Mouse (Mus musculus): ENCODE measurements at regions not wholly inside any gene's neighbourhood (a gene's known extent, or its start where the extent isn't known, plus 50 kb on each side); places are given as distances from the start of the nearest gene placed in this dataset.

DNA sequence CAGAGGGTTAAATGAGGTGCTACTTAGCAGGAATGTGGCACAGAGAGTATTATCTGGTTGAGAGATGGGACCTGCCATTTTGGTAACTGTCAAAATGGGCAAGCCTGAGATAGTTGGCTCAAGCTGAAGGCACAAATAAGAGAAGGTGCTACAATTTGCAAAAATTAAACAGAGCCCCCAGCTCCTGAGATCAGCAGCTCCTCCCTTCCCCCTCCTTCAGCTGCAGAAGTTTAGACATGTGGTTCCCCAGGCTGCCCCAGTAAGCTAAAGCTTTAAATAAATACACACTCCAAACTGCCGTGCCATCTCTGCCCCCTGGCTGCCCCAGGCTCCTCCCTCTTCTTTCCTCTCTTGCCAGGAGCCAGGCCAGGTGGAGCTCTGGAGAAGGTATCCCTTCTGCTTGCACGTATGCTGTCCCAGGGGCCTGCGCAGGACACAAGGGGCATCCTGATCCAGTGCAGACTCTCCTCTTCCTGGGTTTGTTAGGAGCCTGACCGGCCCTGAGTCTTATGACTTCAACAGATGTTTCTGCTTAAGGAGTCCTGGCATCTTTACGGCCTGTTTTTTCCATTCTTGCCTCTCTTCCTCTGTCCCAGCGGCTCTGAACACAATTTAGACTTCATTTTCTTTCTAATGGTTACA, 184.0 kb downstream of the Zfp36l1 start:
- Histone ChIP-seq H3K4me3 (ENCODE audit: low read depth, low read length) (no peak overlapping the region), H3K36me3 (ENCODE audit: control insufficient read depth, insufficient read depth) (no peaks in the 10 kb centered on the region), H3K9me3 (ENCODE audit: control insufficient read depth) (no peaks in the 10 kb centered on the region), H3K4me1 (replicated peaks; ENCODE audit: control insufficient read depth, insufficient read depth, low read length) (0 out of 2 replicates have a peak, but pooled peaks cover 4% of the 10 kb centered on the region), H3K9ac (ENCODE audit: low read depth, low read length) (no peak overlapping the region), H3K27me3 (replicated peaks; ENCODE audit: control insufficient read depth, insufficient read depth, low read length) (no peaks in the 10 kb centered on the region), H3K27ac (ENCODE audit: low read depth, low read length) (peak overlapping the region; percentile 41; the same call in 1 of the 2 replicates), H3K4me2 (replicated peaks; ENCODE audit: low read depth) (no peak overlapping the region)
- 0 out of 2 replicates have a peak, but pooled peaks have one; percentile 32 for TF ChIP-seq CTCF (IDR thresholded peaks at IDR 0.05; ENCODE audit: low read depth)
- 0 out of 2 replicates have a peak, but pooled peaks have one; percentile 8 for ATAC-seq
- WGBS, result 36% methylated on average over 6 of the region's 6 CpGs

DNA sequence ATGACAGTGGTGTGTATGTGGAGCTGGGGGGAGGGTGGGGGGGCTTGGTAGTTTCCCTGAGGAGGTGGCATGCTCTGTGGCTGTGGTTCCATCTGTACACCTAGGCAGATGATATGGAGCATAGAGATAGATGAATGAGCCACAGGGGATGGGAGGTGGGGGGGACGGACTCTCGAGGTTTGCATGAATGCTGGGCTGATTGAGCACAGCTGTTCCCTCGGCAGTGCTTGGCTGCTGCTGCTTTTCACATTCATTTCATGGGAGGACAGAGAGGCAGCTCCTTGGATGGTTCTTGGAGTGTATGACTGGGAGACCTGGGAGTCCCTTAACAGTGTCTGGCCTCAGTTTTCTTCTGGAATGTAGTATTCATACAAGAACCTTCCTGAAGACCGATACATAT, 184.5 kb downstream of the Zfp36l1 start:
- Histone ChIP-seq H3K9me3 (ENCODE audit: control insufficient read depth) (no peaks in the 10 kb centered on the region), H3K4me1 (replicated peaks; ENCODE audit: control insufficient read depth, insufficient read depth, low read length) (0 out of 2 replicates have a peak, but pooled peaks cover 4% of the 10 kb centered on the region), H3K27me3 (replicated peaks; ENCODE audit: control insufficient read depth, insufficient read depth, low read length) (no peaks in the 10 kb centered on the region), H3K27ac (ENCODE audit: low read depth, low read length) (0 out of 2 replicates have a peak overlapping the region, but pooled peaks have one; percentile 41), H3K4me2 (replicated peaks; ENCODE audit: low read depth) (no peak overlapping the region), H3K9ac (ENCODE audit: low read depth, low read length) (no peak overlapping the region), H3K36me3 (ENCODE audit: control insufficient read depth, insufficient read depth) (no peaks in the 10 kb centered on the region), H3K4me3 (ENCODE audit: low read depth, low read length) (no peak overlapping the region)
- no peak for TF ChIP-seq CTCF (IDR thresholded peaks at IDR 0.05; ENCODE audit: low read depth)
- no peak for ATAC-seq
- 59% methylated on average over 4 of the region's 4 CpGs for WGBS

- no peak for ATAC-seq
- no peak overlapping the region for H3K4me2 ChIP-seq (replicated peaks; ENCODE audit: low read depth)
- H3K9ac ChIP-seq (ENCODE audit: low read depth, low read length), result no peak overlapping the region
- 0 out of 2 replicates have a peak, but pooled peaks cover under 1% of the 10 kb centered on the region for H3K4me1 ChIP-seq (replicated peaks; ENCODE audit: control insufficient read depth, insufficient read depth, low read length)
- peak; percentile 57 for TF ChIP-seq CTCF (IDR thresholded peaks at IDR 0.05; ENCODE audit: low read depth)
- WGBS, result 47% methylated on average over 6 of the region's 6 CpGs
- no peak overlapping the region for H3K4me3 ChIP-seq (ENCODE audit: low read depth, low read length)
- H3K9me3 ChIP-seq (ENCODE audit: control insufficient read depth), result no peaks in the 10 kb centered on the region
- no peaks in the 10 kb centered on the region for H3K36me3 ChIP-seq (ENCODE audit: control insufficient read depth, insufficient read depth)
- H3K27me3 ChIP-seq (replicated peaks; ENCODE audit: control insufficient read depth, insufficient read depth, low read length), result no peaks in the 10 kb centered on the region
- 0 out of 2 replicates have a peak overlapping the region, but pooled peaks have one; percentile 46 for H3K27ac ChIP-seq (ENCODE audit: low read depth, low read length)
Observed at GRCm38 (mm10) chr12:79925704-79926588, 186.9 kb downstream of the Zfp36l1 start.

DNA sequence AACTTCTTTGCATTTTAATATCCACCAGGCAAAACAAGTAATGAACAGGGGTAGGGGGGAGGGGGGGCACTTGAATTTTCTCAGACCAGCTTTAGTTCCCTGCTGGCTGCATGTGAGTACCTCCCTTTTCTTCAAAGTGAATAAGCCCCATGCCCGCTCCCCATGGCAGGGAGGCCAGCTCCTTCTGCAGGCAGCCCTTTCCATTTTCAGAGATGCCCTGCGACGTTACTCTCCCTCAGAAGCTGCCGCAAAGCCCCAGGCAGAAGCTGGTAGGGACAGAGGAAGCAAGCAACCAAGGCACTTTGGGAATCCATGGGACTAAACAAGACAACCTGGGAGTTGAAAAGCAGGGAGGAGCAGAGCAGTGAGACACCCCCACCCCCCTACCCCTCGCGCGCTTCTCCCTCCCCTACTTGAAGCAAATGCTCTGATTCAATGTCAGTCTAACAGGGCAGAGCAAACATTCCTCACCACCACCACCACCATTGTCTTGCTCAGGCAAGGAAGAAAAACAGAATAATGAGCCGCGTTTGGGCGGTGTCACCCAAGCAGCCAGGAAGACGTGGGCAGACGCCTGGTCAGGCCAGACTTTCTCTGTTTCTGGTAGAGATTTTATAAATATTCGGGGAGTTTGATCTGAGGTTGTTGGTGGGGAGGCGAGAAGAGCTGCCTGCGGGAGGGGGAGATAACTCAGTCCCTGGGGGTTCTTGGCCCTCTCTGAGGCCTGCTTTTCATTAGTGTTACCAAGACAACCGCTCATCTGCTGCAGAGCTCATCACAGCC, 187.7 kb downstream of the Zfp36l1 start:
- Histone ChIP-seq H3K4me2 (replicated peaks; ENCODE audit: low read depth) (no peak overlapping the region), H3K36me3 (ENCODE audit: control insufficient read depth, insufficient read depth) (no peaks in the 10 kb centered on the region), H3K9me3 (ENCODE audit: control insufficient read depth) (no peaks in the 10 kb centered on the region), H3K27ac (ENCODE audit: low read depth, low read length) (peak overlapping the region; percentile 46), H3K27me3 (replicated peaks; ENCODE audit: control insufficient read depth, insufficient read depth, low read length) (no peaks in the 10 kb centered on the region), H3K4me3 (ENCODE audit: low read depth, low read length) (no peak overlapping the region), H3K9ac (ENCODE audit: low read depth, low read length) (no peak overlapping the region), H3K4me1 (replicated peaks; ENCODE audit: control insufficient read depth, insufficient read depth, low read length) (0 out of 2 replicates have a peak, but pooled peaks cover 3% of the 10 kb centered on the region)
- no peak for TF ChIP-seq CTCF (IDR thresholded peaks at IDR 0.05; ENCODE audit: low read depth)
- 39% methylated on average over 16 of the region's 16 CpGs for WGBS
- ATAC-seq, result no peak

DNA sequence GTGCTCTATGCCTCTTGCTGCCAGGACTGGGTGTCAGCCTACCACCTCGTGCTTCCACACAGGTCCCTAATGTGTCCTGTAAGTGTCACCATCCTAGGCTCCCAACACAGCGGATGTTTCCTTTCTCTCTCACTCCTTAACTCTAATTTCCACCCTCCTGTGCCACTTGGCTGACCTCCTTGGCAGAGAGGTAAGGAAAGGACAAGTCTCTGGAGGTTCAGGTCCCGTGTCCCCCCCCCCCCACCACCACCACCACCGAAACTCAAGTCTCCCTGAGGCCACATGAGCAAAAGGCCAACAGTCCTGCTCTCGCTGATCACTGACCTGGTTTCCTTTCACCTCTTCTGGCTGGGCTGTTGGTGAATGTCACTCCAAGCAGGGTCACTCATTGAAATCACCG, 189.0 kb downstream of the Zfp36l1 start:
- Histone ChIP-seq H3K4me3 (ENCODE audit: low read depth, low read length) (no peak overlapping the region), H3K27ac (ENCODE audit: low read depth, low read length) (no peak overlapping the region)
- WGBS, result 96% methylated on average over 6 of the region's 6 CpGs

More for the DNA sequence above, 189.0 kb downstream of the Zfp36l1 start:
- H3K9me3 ChIP-seq (ENCODE audit: control insufficient read depth), result no peaks in the 10 kb centered on the region
- no peak overlapping the region for H3K9ac ChIP-seq (ENCODE audit: low read depth, low read length)
- H3K4me2 ChIP-seq (replicated peaks; ENCODE audit: low read depth), result no peak overlapping the region
- H3K27me3 ChIP-seq (replicated peaks; ENCODE audit: control insufficient read depth, insufficient read depth, low read length), result no peaks in the 10 kb centered on the region
- no peak for TF ChIP-seq CTCF (IDR thresholded peaks at IDR 0.05; ENCODE audit: low read depth)
- 0 out of 2 replicates have a peak, but pooled peaks cover 3% of the 10 kb centered on the region for H3K4me1 ChIP-seq (replicated peaks; ENCODE audit: control insufficient read depth, insufficient read depth, low read length)
- no peaks in the 10 kb centered on the region for H3K36me3 ChIP-seq (ENCODE audit: control insufficient read depth, insufficient read depth)
- ATAC-seq, result no peak
